Mouse (Mus musculus) embryonic fibroblast, embryonic 13.5 days (primary cell): ENCODE measurements around the gene Pfkfb2. TPM values are rescaled to one million over a fixed set of nuclear protein-coding genes. Genes with fewer than 3 reads are reported as not detected.
"Not testable (repeated sequence)": the region's sequence is repeated elsewhere in the genome, so short reads cannot be mapped to it uniquely, and the experiment has no call there.

Experiments
- H3K27ac ChIP-seq: 2 replicates; pipeline ENCODE4 v1.5.1; 2012; ENCODE audit warnings: low read length, control low read depth, inconsistent platforms; ENCODE audit not compliant: insufficient read depth
- H3K4me1 ChIP-seq: 2 replicates; pipeline ENCODE4 v1.6.1; 2011; ENCODE audit warnings: low read length; ENCODE audit not compliant: control insufficient read depth, insufficient read depth
- H3K4me3 ChIP-seq: 2 replicates; pipeline ENCODE4 v1.5.1; 2011; ENCODE audit warnings: mild to moderate bottlenecking, control low read depth, low read length; ENCODE audit not compliant: insufficient read depth
- CTCF ChIP-seq: IDR thresholded peaks from 2 replicates; pipeline ENCODE4 v1.5.1; 2011; ENCODE audit warnings: mild to moderate bottlenecking, control low read depth, low read length, moderate library complexity, borderline replicate concordance; ENCODE audit not compliant: insufficient read depth
- POLR2A ChIP-seq: IDR thresholded peaks from 2 replicates; pipeline ENCODE4 v1.6.1; 2011; ENCODE audit warnings: low read depth, mild to moderate bottlenecking, control low read depth, low read length, moderate library complexity
- polyA plus RNA-seq: library from polyadenylated mRNA; stranded (reverse); fragments of >200 nt; gene quantifications from 2 replicates; pipeline ENCODE4 v1.2.4, GENCODE M21; 2011; ENCODE audit warnings: low read depth; ENCODE audit not compliant: missing spikeins, insufficient read length

Gene Pfkfb2
- polyA plus RNA-seq, 1 experiment = 16.1 TPM

- TF ChIP-seq POLR2A (no peak), CTCF (no peak)
- H3K27ac ChIP-seq = no peak overlapping the region
- no peak overlapping the region for H3K4me3 ChIP-seq
- H3K4me1 ChIP-seq = no peaks in the 10 kb centered on the region
These were observed 25.4 kb downstream of the Pfkfb2 start for GRCm38 (mm10) chr1:130703613-130704012.

- no peak overlapping the region for H3K4me3 ChIP-seq
- no peak overlapping the region for H3K27ac ChIP-seq
- no peaks in the 10 kb centered on the region for H3K4me1 ChIP-seq
- TF ChIP-seq CTCF (no peak), POLR2A (no peak)
These were observed 27.1 kb downstream of the Pfkfb2 start for GRCm38 (mm10) chr1:130701976-130702375.

GRCm38 (mm10) chr1:130699937-130700633, 29.0 kb downstream of the Pfkfb2 start:
- H3K4me1 ChIP-seq = no peaks in the 10 kb centered on the region

DNA sequence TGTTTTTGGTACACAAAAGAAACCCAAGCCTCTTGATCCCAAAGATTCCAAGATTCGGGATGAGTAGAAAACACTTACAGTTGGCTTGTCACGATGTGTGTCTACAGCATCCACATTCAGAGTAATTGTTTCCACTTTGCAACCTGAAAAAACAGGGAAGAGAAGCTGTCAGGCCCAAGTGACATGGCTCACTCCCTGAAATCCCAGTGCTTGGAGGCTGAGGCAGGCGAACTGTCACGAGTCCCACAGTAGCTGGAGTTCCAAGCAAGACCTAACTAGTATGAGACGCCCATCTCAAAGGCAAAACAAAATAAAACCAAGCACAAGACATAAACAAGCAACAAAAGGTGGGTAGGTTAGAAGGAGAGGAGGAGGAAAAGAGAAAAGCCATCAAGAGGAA, 30.5 kb downstream of the Pfkfb2 start:
- no peaks in the 10 kb centered on the region for H3K4me1 ChIP-seq
- no peak overlapping the region for H3K27ac ChIP-seq
- no peak for TF ChIP-seq CTCF
- TF ChIP-seq POLR2A = no peak
- no peak overlapping the region for H3K4me3 ChIP-seq

More at GRCm38 (mm10) chr1:130699937-130700633, 29.0 kb downstream of the Pfkfb2 start:
- Histone ChIP-seq H3K27ac (no peak overlapping the region), H3K4me3 (no peak overlapping the region)
- no peak for TF ChIP-seq CTCF
- TF ChIP-seq POLR2A = no peak

DNA sequence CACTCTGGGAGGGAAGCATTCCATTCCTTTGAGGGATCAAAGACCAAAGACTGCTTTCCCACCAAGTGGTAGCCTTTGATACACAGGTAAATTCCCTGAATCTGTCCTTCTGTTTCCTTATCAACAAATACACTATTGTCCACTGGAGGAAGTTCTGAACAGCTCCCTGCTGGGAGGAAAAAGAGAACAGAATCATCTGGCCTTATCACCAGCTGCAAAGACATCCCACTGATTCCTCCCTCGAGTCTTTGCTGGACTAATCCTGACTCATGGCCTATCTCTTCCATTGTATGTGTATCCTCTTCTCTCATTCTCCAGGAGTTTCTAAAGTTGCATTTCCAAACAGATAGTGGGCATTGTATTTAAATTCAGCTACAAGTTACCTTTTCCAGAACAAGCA, 45.1 kb downstream of the Pfkfb2 start:
- Histone ChIP-seq H3K4me1 (no peaks in the 10 kb centered on the region), H3K27ac (no peak overlapping the region), H3K4me3 (no peak overlapping the region)
- no peak for TF ChIP-seq POLR2A
- no peak for TF ChIP-seq CTCF

DNA sequence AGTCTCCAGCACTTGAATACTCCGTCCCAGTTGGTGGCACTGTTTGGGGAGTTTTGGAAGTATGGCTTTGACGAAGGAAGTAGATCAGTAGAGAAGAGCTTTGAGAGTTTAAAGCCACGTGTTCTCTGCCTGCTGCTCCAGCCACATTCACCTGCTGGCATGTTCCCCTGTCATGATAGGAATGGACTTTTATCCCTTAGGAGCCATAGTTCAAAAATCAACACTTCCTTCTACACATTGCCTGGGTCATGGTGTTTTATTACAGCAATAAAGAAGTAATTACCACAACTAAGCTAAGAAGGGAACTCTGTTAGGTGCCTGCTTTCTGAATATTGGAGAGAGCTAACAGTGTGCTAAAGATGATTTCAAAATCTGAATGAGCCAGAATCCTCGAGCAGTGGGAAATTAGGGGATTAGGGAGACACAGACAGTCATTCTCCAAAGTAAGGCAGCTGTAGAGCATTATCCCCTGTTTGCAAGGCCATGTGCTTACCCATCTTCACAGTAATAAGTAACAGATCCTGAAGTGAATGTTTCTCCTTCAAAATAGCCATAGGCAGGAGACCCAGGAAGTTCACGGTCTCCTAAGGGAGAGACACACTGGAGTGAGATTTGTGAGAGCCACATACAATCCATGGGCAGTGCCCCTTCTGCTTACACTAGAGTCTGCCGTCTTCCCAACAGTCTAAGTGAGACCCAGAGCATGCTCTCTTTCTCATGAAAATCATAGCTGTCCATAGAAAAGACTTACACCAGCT, 47.2 kb downstream of the Pfkfb2 start:
- no peak overlapping the region for H3K27ac ChIP-seq
- H3K4me3 ChIP-seq = no peak overlapping the region
- no peaks in the 10 kb centered on the region for H3K4me1 ChIP-seq
- TF ChIP-seq POLR2A (no peak), CTCF (no peak)

DNA sequence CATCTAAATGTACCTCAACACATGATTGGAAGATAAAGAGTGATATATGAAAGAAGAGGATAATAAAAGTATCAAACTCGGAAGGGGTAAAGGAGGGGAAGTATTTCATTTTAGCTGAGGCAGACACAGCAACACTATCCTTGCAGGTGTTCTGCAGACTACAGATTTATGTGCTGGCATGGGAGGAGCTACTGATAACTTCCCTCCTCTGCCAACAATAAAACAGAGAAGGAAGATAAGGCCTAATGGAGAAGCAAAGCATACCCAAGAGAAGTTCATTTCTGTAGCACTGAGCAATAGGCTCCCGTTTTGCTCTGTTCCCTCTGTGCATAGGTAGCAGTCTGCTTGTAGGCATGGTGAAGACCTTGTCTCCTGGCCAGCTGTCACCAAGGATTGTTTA, 48.0 kb downstream of the Pfkfb2 start:
- no peaks in the 10 kb centered on the region for H3K4me1 ChIP-seq
- TF ChIP-seq CTCF (no peak), POLR2A (no peak)
- H3K4me3 ChIP-seq = no peak overlapping the region
- no peak overlapping the region for H3K27ac ChIP-seq

- TF ChIP-seq POLR2A (no peak), CTCF (no peak)
- H3K4me1 ChIP-seq = no peaks in the 10 kb centered on the region
- H3K27ac ChIP-seq = no peak overlapping the region
- no peak overlapping the region for H3K4me3 ChIP-seq
These were observed 50.5 kb downstream of the Pfkfb2 start for GRCm38 (mm10) chr1:130678551-130678950.

DNA sequence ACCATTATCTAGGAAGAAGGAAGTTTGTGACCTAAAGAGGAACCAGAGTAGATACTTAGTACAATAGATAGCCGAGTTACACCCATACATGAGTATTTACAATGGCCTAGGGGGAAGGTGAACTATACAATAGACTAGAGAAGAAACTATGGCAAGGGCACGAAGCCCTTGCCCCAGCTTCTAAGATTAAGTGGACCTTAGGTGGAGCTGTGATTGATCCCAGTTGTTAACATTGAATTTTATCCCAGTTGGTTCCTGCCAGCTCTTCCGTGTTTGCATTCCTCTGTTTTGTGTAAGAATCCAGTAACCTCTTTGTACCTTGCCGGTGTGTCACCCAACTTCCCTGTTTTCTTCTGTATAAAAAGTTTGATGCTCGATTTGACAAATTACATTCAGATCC, 65.5 kb downstream of the Pfkfb2 start:
- H3K4me1 ChIP-seq, H3K4me3 ChIP-seq, H3K27ac ChIP-seq: not testable (repeated sequence)

- Histone ChIP-seq H3K4me1 (no peaks in the 10 kb centered on the region), H3K4me3 (no peak within 1 kb of the TSS), H3K27ac (no peak within 1 kb of the TSS)
- no peak for TF ChIP-seq POLR2A
- no peak for TF ChIP-seq CTCF
These were observed 67.6 kb downstream of the Pfkfb2 start, which contains the start of gene C4bp for GRCm38 (mm10) chr1:130661454-130661853. Gene C4bp, minus strand, starts transcription at chr1:130661632.

GRCm38 (mm10) chr1:130659641-130660040, 69.4 kb downstream of the Pfkfb2 start:
- not testable (repeated sequence) for H3K4me1 ChIP-seq, H3K4me3 ChIP-seq, H3K27ac ChIP-seq
